Mouse (Mus musculus): Measurements from ENCODE around the gene Lax1. TPM values are rescaled to one million over a fixed set of nuclear protein-coding genes. Genes with fewer than 3 reads are reported as not detected.

The Lax1 gene
- polyA plus RNA-seq, 1 experiment from 2014 or later, result 0.45 TPM

- ATAC-seq (ENCODE audit: insufficient number of reproducible peaks, insufficient read depth, low FRiP score, low read depth), result no peak
- 95% methylated on average over 6 of the region's 6 CpGs for WGBS
- Histone ChIP-seq H3K9ac (ENCODE audit: low read length) (no peak overlapping the region), H3K27ac (replicated peaks in 1 of 2; ENCODE audit: control insufficient read depth in 1 of 2, insufficient read depth in 1 of 2, low read depth in 2 of 2, low read length in 2 of 2) (no peak overlapping the region), H3K4me3 (ENCODE audit: control insufficient read depth in 1 of 2, insufficient read depth in 1 of 2, low read depth in 1 of 2, low read length in 2 of 2) (no peak overlapping the region), H3K4me1 (ENCODE audit: control insufficient read depth in 2 of 2, insufficient read depth in 2 of 2, low read length in 2 of 2) (peaks cover 27 to 28% of the 10 kb centered on the region in 2 experiments), H3K4me2 (ENCODE audit: low read length) (no peak overlapping the region), H3K27me3 (ENCODE audit: control insufficient read depth, insufficient read depth, low read length) (no peaks in the 10 kb centered on the region), H3K9me3 (ENCODE audit: control insufficient read depth, low read length) (no peaks in the 10 kb centered on the region), H3K36me3 (ENCODE audit: control insufficient read depth, insufficient read depth, low read length) (no peaks in the 10 kb centered on the region)
Observed at GRCm38 (mm10) chr1:133691046-133691445, 1.1 kb upstream of the Lax1 start.

- WGBS, result 74% methylated on average over 7 of the region's 7 CpGs
- H3K4me2 ChIP-seq (ENCODE audit: low read length), result no peak overlapping the region
- H3K27ac ChIP-seq (replicated peaks in 1 of 2; ENCODE audit: control insufficient read depth in 1 of 2, insufficient read depth in 1 of 2, low read depth in 2 of 2, low read length in 2 of 2), result no peak overlapping the region
- no peak overlapping the region for H3K4me3 ChIP-seq (ENCODE audit: control insufficient read depth in 1 of 2, insufficient read depth in 1 of 2, low read depth in 1 of 2, low read length in 2 of 2)
- no peak for ATAC-seq (ENCODE audit: insufficient number of reproducible peaks, insufficient read depth, low FRiP score, low read depth)
- peaks cover 3 to 5% of the 10 kb centered on the region in 2 experiments for H3K4me1 ChIP-seq (ENCODE audit: control insufficient read depth in 2 of 2, insufficient read depth in 2 of 2, low read length in 2 of 2)
- H3K27me3 ChIP-seq (ENCODE audit: control insufficient read depth, insufficient read depth, low read length), result no peaks in the 10 kb centered on the region
- H3K9me3 ChIP-seq (ENCODE audit: control insufficient read depth, low read length), result no peaks in the 10 kb centered on the region
- H3K9ac ChIP-seq (ENCODE audit: low read length), result no peak overlapping the region
- H3K36me3 ChIP-seq (ENCODE audit: control insufficient read depth, insufficient read depth, low read length), result no peaks in the 10 kb centered on the region
Observed at GRCm38 (mm10) chr1:133688301-133688700, 1.6 kb downstream of the Lax1 start.

GRCm38 (mm10) chr1:133685749-133686519, 4.0 kb downstream of the Lax1 start:
- Histone ChIP-seq H3K4me2 (ENCODE audit: low read length) (no peak overlapping the region), H3K4me3 (ENCODE audit: control insufficient read depth in 1 of 2, insufficient read depth in 1 of 2, low read depth in 1 of 2, low read length in 2 of 2) (no peak overlapping the region), H3K36me3 (ENCODE audit: control insufficient read depth, insufficient read depth, low read length) (no peaks in the 10 kb centered on the region), H3K9me3 (ENCODE audit: control insufficient read depth, low read length) (no peaks in the 10 kb centered on the region), H3K4me1 (ENCODE audit: control insufficient read depth in 2 of 2, insufficient read depth in 2 of 2, low read length in 2 of 2) (no peaks in the 10 kb centered on the region; a peak in 1 of 4 replicates), H3K27me3 (ENCODE audit: control insufficient read depth, insufficient read depth, low read length) (no peaks in the 10 kb centered on the region), H3K27ac (replicated peaks in 1 of 2; ENCODE audit: control insufficient read depth in 1 of 2, insufficient read depth in 1 of 2, low read depth in 2 of 2, low read length in 2 of 2) (no peak overlapping the region), H3K9ac (ENCODE audit: low read length) (no peak overlapping the region)
- WGBS, result 78% methylated on average over 10 of the region's 10 CpGs
- no peak for ATAC-seq (ENCODE audit: insufficient number of reproducible peaks, insufficient read depth, low FRiP score, low read depth)

- Histone ChIP-seq H3K4me2 (ENCODE audit: low read length) (no peak overlapping the region), H3K36me3 (ENCODE audit: control insufficient read depth, insufficient read depth, low read length) (no peaks in the 10 kb centered on the region), H3K4me3 (ENCODE audit: control insufficient read depth in 1 of 2, insufficient read depth in 1 of 2, low read depth in 1 of 2, low read length in 2 of 2) (no peak overlapping the region), H3K4me1 (ENCODE audit: control insufficient read depth in 2 of 2, insufficient read depth in 2 of 2, low read length in 2 of 2) (no peaks in the 10 kb centered on the region), H3K27me3 (ENCODE audit: control insufficient read depth, insufficient read depth, low read length) (no peaks in the 10 kb centered on the region), H3K27ac (replicated peaks in 1 of 2; ENCODE audit: control insufficient read depth in 1 of 2, insufficient read depth in 1 of 2, low read depth in 2 of 2, low read length in 2 of 2) (no peak overlapping the region), H3K9me3 (ENCODE audit: control insufficient read depth, low read length) (no peaks in the 10 kb centered on the region), H3K9ac (ENCODE audit: low read length) (no peak overlapping the region)
- 51% methylated on average over 3 of the region's 3 CpGs for WGBS
- no peak for ATAC-seq (ENCODE audit: insufficient number of reproducible peaks, insufficient read depth, low FRiP score, low read depth)
Observed at GRCm38 (mm10) chr1:133671801-133672200, 18.1 kb downstream of the Lax1 start.

- no peak for ATAC-seq (ENCODE audit: insufficient number of reproducible peaks, insufficient read depth, low FRiP score, low read depth)
- Histone ChIP-seq H3K4me2 (ENCODE audit: low read length) (no peak overlapping the region), H3K4me1 (ENCODE audit: control insufficient read depth in 2 of 2, insufficient read depth in 2 of 2, low read length in 2 of 2) (no peaks in the 10 kb centered on the region), H3K27ac (replicated peaks in 1 of 2; ENCODE audit: control insufficient read depth in 1 of 2, insufficient read depth in 1 of 2, low read depth in 2 of 2, low read length in 2 of 2) (no peak overlapping the region), H3K4me3 (ENCODE audit: control insufficient read depth in 1 of 2, insufficient read depth in 1 of 2, low read depth in 1 of 2, low read length in 2 of 2) (no peak overlapping the region), H3K9ac (ENCODE audit: low read length) (no peak overlapping the region), H3K9me3 (ENCODE audit: control insufficient read depth, low read length) (no peaks in the 10 kb centered on the region), H3K27me3 (ENCODE audit: control insufficient read depth, insufficient read depth, low read length) (no peaks in the 10 kb centered on the region), H3K36me3 (ENCODE audit: control insufficient read depth, insufficient read depth, low read length) (no peaks in the 10 kb centered on the region)
- 74% methylated on average over 3 of the region's 3 CpGs for WGBS
Observed at GRCm38 (mm10) chr1:133671266-133671665, 18.6 kb downstream of the Lax1 start.

- Histone ChIP-seq H3K4me3 (ENCODE audit: control insufficient read depth in 1 of 2, insufficient read depth in 1 of 2, low read depth in 1 of 2, low read length in 2 of 2) (no peak overlapping the region), H3K9ac (ENCODE audit: low read length) (no peak overlapping the region), H3K4me1 (ENCODE audit: control insufficient read depth in 2 of 2, insufficient read depth in 2 of 2, low read length in 2 of 2) (no peaks in the 10 kb centered on the region), H3K9me3 (ENCODE audit: control insufficient read depth, low read length) (no peaks in the 10 kb centered on the region), H3K27me3 (ENCODE audit: control insufficient read depth, insufficient read depth, low read length) (no peaks in the 10 kb centered on the region), H3K27ac (replicated peaks in 1 of 2; ENCODE audit: control insufficient read depth in 1 of 2, insufficient read depth in 1 of 2, low read depth in 2 of 2, low read length in 2 of 2) (no peak overlapping the region), H3K36me3 (ENCODE audit: control insufficient read depth, insufficient read depth, low read length) (no peaks in the 10 kb centered on the region), H3K4me2 (ENCODE audit: low read length) (no peak overlapping the region)
- WGBS, result 71% methylated on average over 6 of the region's 6 CpGs
- ATAC-seq (ENCODE audit: insufficient number of reproducible peaks, insufficient read depth, low FRiP score, low read depth), result no peak
Observed at GRCm38 (mm10) chr1:133670776-133671175, 19.1 kb downstream of the Lax1 start.

GRCm38 (mm10) chr1:133670190-133670589, 19.7 kb downstream of the Lax1 start:
- Histone ChIP-seq H3K4me3 (ENCODE audit: control insufficient read depth in 1 of 2, insufficient read depth in 1 of 2, low read depth in 1 of 2, low read length in 2 of 2) (no peak overlapping the region), H3K4me2 (ENCODE audit: low read length) (no peak overlapping the region), H3K9ac (ENCODE audit: low read length) (no peak overlapping the region), H3K4me1 (ENCODE audit: control insufficient read depth in 2 of 2, insufficient read depth in 2 of 2, low read length in 2 of 2) (no peaks in the 10 kb centered on the region), H3K36me3 (ENCODE audit: control insufficient read depth, insufficient read depth, low read length) (no peaks in the 10 kb centered on the region), H3K9me3 (ENCODE audit: control insufficient read depth, low read length) (no peaks in the 10 kb centered on the region), H3K27me3 (ENCODE audit: control insufficient read depth, insufficient read depth, low read length) (no peaks in the 10 kb centered on the region), H3K27ac (replicated peaks in 1 of 2; ENCODE audit: control insufficient read depth in 1 of 2, insufficient read depth in 1 of 2, low read depth in 2 of 2, low read length in 2 of 2) (no peak overlapping the region)
- whole genome bisulfite sequencing, result 72% methylated on average over 12 of the region's 12 CpGs
- no peak for ATAC-seq (ENCODE audit: insufficient number of reproducible peaks, insufficient read depth, low FRiP score, low read depth)

GRCm38 (mm10) chr1:133668618-133669017, 21.3 kb downstream of the Lax1 start:
- no peak for ATAC-seq (ENCODE audit: insufficient number of reproducible peaks, insufficient read depth, low FRiP score, low read depth)
- 88% methylated on average over 3 of the region's 3 CpGs for WGBS

More at GRCm38 (mm10) chr1:133668618-133669017, 21.3 kb downstream of the Lax1 start:
- H3K9me3 ChIP-seq (ENCODE audit: control insufficient read depth, low read length), result no peaks in the 10 kb centered on the region
- H3K36me3 ChIP-seq (ENCODE audit: control insufficient read depth, insufficient read depth, low read length), result no peaks in the 10 kb centered on the region
- H3K4me3 ChIP-seq (ENCODE audit: control insufficient read depth in 1 of 2, insufficient read depth in 1 of 2, low read depth in 1 of 2, low read length in 2 of 2), result no peak overlapping the region
- no peak overlapping the region for H3K9ac ChIP-seq (ENCODE audit: low read length)
- H3K4me2 ChIP-seq (ENCODE audit: low read length), result no peak overlapping the region
- no peak overlapping the region for H3K27ac ChIP-seq (replicated peaks in 1 of 2; ENCODE audit: control insufficient read depth in 1 of 2, insufficient read depth in 1 of 2, low read depth in 2 of 2, low read length in 2 of 2)
- H3K4me1 ChIP-seq (ENCODE audit: control insufficient read depth in 2 of 2, insufficient read depth in 2 of 2, low read length in 2 of 2), result peaks cover 0 to 4% of the 10 kb centered on the region in 2 experiments; a peak in 2 of 4 replicates
- no peaks in the 10 kb centered on the region for H3K27me3 ChIP-seq (ENCODE audit: control insufficient read depth, insufficient read depth, low read length)
